Mouse (Mus musculus) cortical plate, adult 2 months (tissue): ENCODE data around the gene Dhx16.

ENCODE experiments used
- CTCF ChIP-seq: fragments of 200-500 bp; IDR thresholded peaks from 2 replicates; pipeline ENCODE4 v1.5.1; 2011; ENCODE audit warnings: mild to moderate bottlenecking, control low read depth, low read length; ENCODE audit not compliant: insufficient read depth; ENCODE audit errors: extremely low read depth
- POLR2A ChIP-seq: fragments of 200-500 bp; IDR thresholded peaks from 2 replicates; pipeline ENCODE4 v1.6.1; 2011; ENCODE audit warnings: mild to moderate bottlenecking, low read length, control low read depth; ENCODE audit not compliant: insufficient read depth; ENCODE audit errors: extremely low read depth

DNA sequence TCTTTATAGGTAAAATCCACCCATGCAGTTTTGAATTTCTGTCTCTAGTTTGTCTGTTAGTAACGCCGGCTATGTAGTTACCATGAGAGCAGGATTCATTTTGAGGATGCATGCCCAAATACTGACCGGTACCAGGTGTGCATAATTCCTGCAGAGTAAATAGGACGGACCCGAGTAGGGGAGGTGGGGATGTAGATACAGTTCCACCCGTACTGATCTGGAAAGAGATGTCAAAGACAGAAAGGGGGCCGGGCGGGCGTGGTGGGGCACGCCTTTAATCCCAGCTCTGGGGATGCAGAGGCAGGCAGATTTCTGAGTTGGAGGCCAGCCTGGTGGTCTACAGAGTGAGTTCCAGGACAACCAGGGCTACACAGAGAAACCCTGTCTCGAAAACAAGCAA, 37.6 kb upstream of the Dhx16 start:
- TF ChIP-seq CTCF (no peak), POLR2A (no peak)
